19 mouse cellular contexts compared by ENCODE assay signal in genomic region chr3:83234457-83234856, GRCm38 (mm10).
DNase-seq lines count a peak whose midpoint lies in the region; ATAC-seq and TF ChIP-seq lines count a peak whose summit lies in the region.
"Had no signal": no experiment of that assay in that cellular context is flagged by ENCODE, and none has a peak within 500 bp of the region (broad histone marks: within the 10 kb centered on the region; RNA-seq: fewer than 3 reads in every experiment).

No protein-coding gene starts in this region.

- no peaks in the 10 kb centered on the region; the same call in 1 of the 2 replicates for H3K4me1 ChIP-seq in kidney, adult 2 months (ENCODE audit: control insufficient read depth, insufficient read depth, low read length)
- no peaks in the 10 kb centered on the region for H3K4me1 ChIP-seq in midbrain, embryonic 11.5 days (ENCODE audit: control insufficient read depth, insufficient read depth, low read length)
- no peaks in the 10 kb centered on the region for H3K4me1 ChIP-seq in midbrain, embryonic 10.5 days
- H3K4me1 ChIP-seq: limb, embryonic 12.5 days had no signal

- no peak for TF ChIP-seq CTCF in kidney, adult 2 months (conservative IDR thresholded peaks at IDR 0.05; ENCODE audit: insufficient read depth, insufficient read length, low read depth, low read length)

- intact Hi-C loops in heart, postnatal 10 days (cut with DNase I) = no loop called here

- H3K4me3 ChIP-seq in kidney, adult 2 months (ENCODE audit: insufficient read depth, low read depth, low read length) = no peak overlapping the region
- H3K4me3 ChIP-seq in midbrain, embryonic 11.5 days (ENCODE audit: low read depth, low read length) = no peak overlapping the region
- H3K4me3 ChIP-seq in midbrain, embryonic 10.5 days = no peak overlapping the region
- H3K4me3 ChIP-seq: embryonic facial prominence, embryonic 13.5 days; left cerebral cortex, adult 2 months; limb, embryonic 12.5 days; megakaryocyte, embryonic 14.5 days had no signal

- no peak for ATAC-seq in midbrain, embryonic 11.5 days (ENCODE audit: low FRiP score)

- H3K27me3 ChIP-seq in kidney, adult 2 months (replicated peaks; ENCODE audit: control insufficient read depth, insufficient read depth, low read length) = no peaks in the 10 kb centered on the region
- H3K27me3 ChIP-seq in midbrain, embryonic 11.5 days (ENCODE audit: control insufficient read depth, insufficient read depth, low read length) = no peaks in the 10 kb centered on the region
- no peaks in the 10 kb centered on the region for H3K27me3 ChIP-seq in midbrain, embryonic 10.5 days (ENCODE audit: low read depth, poor library complexity, severe bottlenecking)
- H3K27me3 ChIP-seq: embryonic facial prominence, embryonic 13.5 days; limb, embryonic 12.5 days; megakaryocyte, embryonic 14.5 days had no signal

- H3K4me2 ChIP-seq in midbrain, embryonic 11.5 days = no peak overlapping the region
- H3K4me2 ChIP-seq: embryonic facial prominence, embryonic 13.5 days; limb, embryonic 12.5 days had no signal

- H3K36me3 ChIP-seq in kidney, adult 2 months (ENCODE audit: control insufficient read depth, insufficient read depth, low read length) = no peaks in the 10 kb centered on the region
- no peaks in the 10 kb centered on the region for H3K36me3 ChIP-seq in midbrain, embryonic 11.5 days (ENCODE audit: control insufficient read depth, insufficient read depth, low read length)
- no peaks in the 10 kb centered on the region for H3K36me3 ChIP-seq in midbrain, embryonic 10.5 days
- H3K36me3 ChIP-seq: embryonic facial prominence, embryonic 13.5 days; limb, embryonic 12.5 days had no signal

- no peak overlapping the region for H3K27ac ChIP-seq in kidney, adult 2 months (ENCODE audit: insufficient read depth, low read depth, low read length)
- no peak overlapping the region for H3K27ac ChIP-seq in midbrain, embryonic 11.5 days (ENCODE audit: low read depth, low read length)
- H3K27ac ChIP-seq in midbrain, embryonic 10.5 days (replicated peaks) = no peak overlapping the region
- H3K27ac ChIP-seq: embryonic facial prominence, embryonic 13.5 days; left cerebral cortex, adult 2 months; limb, embryonic 12.5 days; liver, embryonic 14.5 days; stomach, postnatal 0 days had no signal

- TF ChIP-seq POLR2A in kidney, adult 2 months (IDR thresholded peaks at IDR 0.05; ENCODE audit: low read depth, low read length) = no peak

- no peaks in the 10 kb centered on the region for H3K9me3 ChIP-seq in midbrain, embryonic 11.5 days (ENCODE audit: control insufficient read depth, low read length)
- no peaks in the 10 kb centered on the region for H3K9me3 ChIP-seq in midbrain, embryonic 10.5 days (replicated peaks)
- H3K9me3 ChIP-seq: embryonic facial prominence, embryonic 13.5 days had no signal

- 39% methylated on average over 4 of the region's 4 CpGs for WGBS in kidney, adult 2 months
- 75% methylated on average over 4 of the region's 4 CpGs for WGBS in midbrain, embryonic 11.5 days
- WGBS in midbrain, embryonic 10.5 days = 87% methylated on average over 4 of the region's 4 CpGs

- DNase-seq in adrenal gland, postnatal 10 days = peak; percentile 21
- no peak for DNase-seq in adrenal gland, postnatal 4 days (ENCODE audit: low spot score in 2 of 2)
- peak; percentile 81 for DNase-seq in heart, adult 11 months
- DNase-seq in heart, postnatal 10 days = no peak
- DNase-seq in kidney, adult 2 months = peak; percentile 9
- no peak for DNase-seq in kidney, adult 18-20 months
- DNase-seq in midbrain, embryonic 11.5 days (ENCODE audit: low spot score, missing footprints) = peak; percentile 10
- DNase-seq in midbrain, embryonic 10.5 days (ENCODE audit: low spot score) = no peak
- DNase-seq: cerebellum, postnatal 36 days; gastrocnemius, postnatal 14 days; kidney, postnatal 14 days; lung, postnatal 14 days; right cerebral cortex, postnatal 25 days had no signal

- H3K9ac ChIP-seq in midbrain, embryonic 11.5 days (ENCODE audit: low read length) = no peak overlapping the region
- H3K9ac ChIP-seq: embryonic facial prominence, embryonic 13.5 days; limb, embryonic 12.5 days; liver, embryonic 14.5 days had no signal

Comparison
In these comparisons a context has a peak if more than half of its experiments do, and no peak if none do; other contexts are left out.
1. DNase-seq: peak in adrenal gland, postnatal 10 days (single experiment), heart, adult 11 months (single experiment), kidney, adult 2 months (single experiment) and midbrain, embryonic 11.5 days (single experiment); none in adrenal gland, postnatal 4 days (0 of 2), heart, postnatal 10 days (0 of 2), kidney, adult 18-20 months (single experiment) and midbrain, embryonic 10.5 days (single experiment).